Mouse (Mus musculus): Measurements from ENCODE around the gene Trpc2. TPM values are rescaled to one million over a fixed set of nuclear protein-coding genes. Genes with fewer than 3 reads are reported as not detected.
A peak's percentile ranks its signal among the peaks of the same experiment; 100 is the strongest.
"Not testable (repeated sequence)": the region's sequence is repeated elsewhere in the genome, so short reads cannot be mapped to it uniquely, and the experiment has no call there.

Trpc2 gene
- polyA plus RNA-seq (2016; fragmentation: Nextera tagmentation; extraction: Ambion mirVana): not detected in 2 replicates

DNA sequence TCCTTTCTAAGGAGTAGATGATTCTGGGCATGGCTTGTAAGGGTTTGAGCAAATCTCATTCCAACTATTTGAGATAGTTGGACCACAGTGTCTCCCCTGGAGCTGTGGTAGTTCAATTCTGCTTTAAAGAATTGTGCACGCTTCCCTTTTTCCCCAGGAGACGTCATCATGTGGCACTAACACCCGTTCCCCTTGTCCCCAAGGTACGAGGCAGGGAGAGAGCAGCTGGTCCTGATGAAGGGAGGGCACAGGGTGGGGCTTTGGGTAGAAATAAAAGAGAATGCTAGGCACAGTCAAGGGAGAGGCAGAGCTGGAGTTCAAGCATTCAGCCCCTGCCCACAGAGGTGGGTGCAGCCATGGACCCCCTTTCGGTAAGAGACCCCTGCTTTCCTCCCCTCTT, at the start of gene Trpc2:
Gene Trpc2, plus strand, starts transcription at position 301 of the 400 bp plus-strand sequence.
- H3K9ac ChIP-seq (replicated peaks): no peak within 1 kb of the TSS
- no peaks in the 10 kb centered on the region for H3K27me3 ChIP-seq
- H3K4me1 ChIP-seq (replicated peaks): no peaks in the 10 kb centered on the region
- no peak within 1 kb of the TSS for H3K27ac ChIP-seq
- 82% methylated on average over 5 of the region's 5 CpGs for WGBS
- ATAC-seq (ENCODE audit: insufficient number of reproducible peaks, insufficient read depth, low FRiP score, low TSS enrichment, low read depth): no peak
- no peaks in the 10 kb centered on the region for H3K9me3 ChIP-seq
- H3K4me2 ChIP-seq: no peak within 1 kb of the TSS
- H3K36me3 ChIP-seq: peaks cover 97% of the 10 kb centered on the region
- H3K4me3 ChIP-seq (replicated peaks): no peak within 1 kb of the TSS

DNA sequence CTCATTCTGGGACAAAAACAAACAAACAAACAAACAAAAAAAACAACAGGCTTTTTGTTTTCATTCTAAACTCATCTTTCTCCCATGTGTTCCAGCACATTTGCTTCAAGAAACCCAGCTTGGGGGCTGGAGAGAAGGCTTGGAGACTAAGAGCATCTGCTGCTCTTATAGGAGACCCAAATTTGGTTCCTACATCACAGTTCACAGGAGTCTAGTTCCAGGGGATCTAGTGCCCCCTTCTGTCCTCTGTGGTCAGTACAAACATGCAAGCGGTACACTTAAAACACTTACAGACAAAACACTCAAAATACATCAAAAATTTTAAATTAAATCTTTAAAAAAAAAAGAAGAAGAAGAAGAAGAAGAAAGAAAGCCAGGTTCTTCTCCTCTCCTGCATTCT, 48.0 kb upstream of the Trpc2 start:
- no peaks in the 10 kb centered on the region for H3K4me1 ChIP-seq (replicated peaks)
- no peak overlapping the region for H3K4me2 ChIP-seq
- H3K27me3 ChIP-seq: no peaks in the 10 kb centered on the region
- ATAC-seq (ENCODE audit: insufficient number of reproducible peaks, insufficient read depth, low FRiP score, low TSS enrichment, low read depth): no peak
- H3K9ac ChIP-seq (replicated peaks): no peak overlapping the region
- H3K36me3 ChIP-seq: peaks cover 100% of the 10 kb centered on the region
- H3K27ac ChIP-seq: no peak overlapping the region
- H3K4me3 ChIP-seq (replicated peaks): no peak overlapping the region
- no peaks in the 10 kb centered on the region for H3K9me3 ChIP-seq
- 90% methylated on average over 1 of the region's 1 CpGs for WGBS

DNA sequence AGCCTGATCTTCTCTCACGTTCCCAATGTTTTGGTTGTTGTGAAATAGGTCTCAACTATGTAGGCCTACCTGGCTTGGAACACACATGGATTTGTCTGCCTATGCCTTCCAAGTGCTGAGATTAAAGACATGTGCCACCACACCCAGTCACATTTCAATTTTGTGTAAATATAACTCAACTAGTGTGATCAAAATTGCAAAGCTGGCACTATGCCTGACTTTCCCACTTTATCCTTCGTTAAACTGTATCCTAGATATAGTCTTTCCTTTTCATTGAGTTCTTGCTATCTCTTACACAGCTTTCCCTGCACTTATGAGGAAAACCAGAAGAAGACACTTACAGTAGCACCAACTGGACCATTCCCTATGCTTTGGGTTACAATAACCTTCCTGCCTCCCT, 47.4 kb upstream of the Trpc2 start:
- no peak overlapping the region for H3K27ac ChIP-seq
- no peak overlapping the region for H3K4me3 ChIP-seq (replicated peaks)
- H3K9ac ChIP-seq (replicated peaks): no peak overlapping the region
- ATAC-seq (ENCODE audit: insufficient number of reproducible peaks, insufficient read depth, low FRiP score, low TSS enrichment, low read depth): no peak
- peaks cover 100% of the 10 kb centered on the region for H3K36me3 ChIP-seq
- H3K27me3 ChIP-seq: no peaks in the 10 kb centered on the region
- 97% methylated on average over 2 of the region's 2 CpGs for WGBS
- no peak overlapping the region for H3K4me2 ChIP-seq
- no peaks in the 10 kb centered on the region for H3K4me1 ChIP-seq (replicated peaks)
- H3K9me3 ChIP-seq: no peaks in the 10 kb centered on the region

DNA sequence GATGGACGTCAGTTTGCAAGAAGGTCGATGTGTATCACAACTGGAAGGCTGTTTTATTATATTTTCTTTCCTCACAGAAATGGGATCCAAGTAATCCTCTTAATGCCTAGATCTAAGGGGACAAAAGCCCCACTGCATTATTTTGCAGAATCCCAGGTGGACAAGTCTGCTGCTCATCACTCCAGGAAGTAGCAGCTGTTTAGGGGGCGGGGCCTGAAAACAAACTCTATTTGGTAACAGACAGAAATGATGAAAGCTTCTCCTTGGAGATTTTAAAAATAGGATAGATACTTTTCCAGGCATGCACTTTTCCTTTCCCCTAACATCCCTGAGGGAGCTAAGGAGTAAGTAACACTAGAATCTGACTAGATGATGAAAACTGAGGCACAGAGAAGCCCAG, 45.6 kb upstream of the Trpc2 start:
- H3K27me3 ChIP-seq: no peaks in the 10 kb centered on the region
- H3K27ac ChIP-seq: no peak overlapping the region
- no peak for ATAC-seq (ENCODE audit: insufficient number of reproducible peaks, insufficient read depth, low FRiP score, low TSS enrichment, low read depth)
- peaks cover 96% of the 10 kb centered on the region for H3K36me3 ChIP-seq
- H3K4me1 ChIP-seq (replicated peaks): no peaks in the 10 kb centered on the region
- 91% methylated on average over 3 of the region's 3 CpGs for WGBS
- H3K9me3 ChIP-seq: no peaks in the 10 kb centered on the region
- H3K4me2 ChIP-seq: no peak overlapping the region
- no peak overlapping the region for H3K4me3 ChIP-seq (replicated peaks)
- H3K9ac ChIP-seq (replicated peaks): no peak overlapping the region

DNA sequence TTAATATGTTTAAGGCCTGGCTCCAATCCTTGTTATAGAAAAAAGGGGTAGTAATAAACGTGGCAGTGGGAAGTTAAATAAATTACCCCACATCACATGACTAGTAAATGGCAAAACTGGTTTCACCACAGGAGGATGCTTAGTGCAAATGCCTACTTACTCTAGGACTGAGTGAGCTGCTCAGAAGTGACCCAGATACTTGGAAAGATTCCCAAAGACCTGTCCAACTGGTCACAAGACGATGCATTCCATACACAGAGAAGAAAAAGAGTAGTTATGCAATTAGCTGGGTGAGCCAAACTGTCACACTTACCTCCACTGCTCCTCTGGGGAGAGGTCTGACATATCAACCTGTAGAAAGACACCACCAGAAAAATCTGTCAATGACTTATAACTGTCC, 40.6 kb upstream of the Trpc2 start:
- ATAC-seq (ENCODE audit: insufficient number of reproducible peaks, insufficient read depth, low FRiP score, low TSS enrichment, low read depth): no peak
- peaks cover 53% of the 10 kb centered on the region for H3K36me3 ChIP-seq
- peaks cover 13% of the 10 kb centered on the region for H3K4me1 ChIP-seq (replicated peaks)
- WGBS: 67% methylated on average over 2 of the region's 2 CpGs
- no peak overlapping the region for H3K4me3 ChIP-seq (replicated peaks)
- no peaks in the 10 kb centered on the region for H3K27me3 ChIP-seq
- H3K9me3 ChIP-seq: no peaks in the 10 kb centered on the region
- H3K4me2 ChIP-seq: no peak overlapping the region
- H3K27ac ChIP-seq: no peak overlapping the region
- H3K9ac ChIP-seq (replicated peaks): no peak overlapping the region

DNA sequence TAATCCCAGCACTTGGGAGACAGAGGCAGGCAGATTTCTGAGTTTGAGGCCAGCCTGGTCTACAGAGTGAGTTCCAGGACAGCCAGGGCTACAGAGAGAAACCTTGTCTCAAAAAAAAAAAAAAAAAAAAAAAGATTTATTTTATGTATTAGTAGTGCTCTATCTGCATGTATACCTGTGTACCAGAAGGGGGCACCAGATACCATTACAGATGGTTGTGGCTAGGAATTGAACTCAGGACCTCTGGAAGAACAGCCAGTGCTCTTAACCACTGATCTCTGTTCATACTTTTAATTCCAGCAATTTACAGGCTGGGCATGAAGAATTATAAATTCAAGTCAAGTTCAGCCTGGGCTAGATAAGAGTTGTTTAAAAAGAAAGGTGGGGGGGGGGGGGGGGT, 34.4 kb upstream of the Trpc2 start:
- not testable (repeated sequence) for H3K9me3 ChIP-seq; H3K27ac ChIP-seq; ATAC-seq (ENCODE audit: insufficient number of reproducible peaks, insufficient read depth, low FRiP score, low TSS enrichment, low read depth); H3K4me2 ChIP-seq; H3K4me3 ChIP-seq (replicated peaks); H3K9ac ChIP-seq (replicated peaks); H3K27me3 ChIP-seq
- H3K4me1 ChIP-seq (replicated peaks): peaks cover 13% of the 10 kb centered on the region
- peaks cover 33% of the 10 kb centered on the region for H3K36me3 ChIP-seq

DNA sequence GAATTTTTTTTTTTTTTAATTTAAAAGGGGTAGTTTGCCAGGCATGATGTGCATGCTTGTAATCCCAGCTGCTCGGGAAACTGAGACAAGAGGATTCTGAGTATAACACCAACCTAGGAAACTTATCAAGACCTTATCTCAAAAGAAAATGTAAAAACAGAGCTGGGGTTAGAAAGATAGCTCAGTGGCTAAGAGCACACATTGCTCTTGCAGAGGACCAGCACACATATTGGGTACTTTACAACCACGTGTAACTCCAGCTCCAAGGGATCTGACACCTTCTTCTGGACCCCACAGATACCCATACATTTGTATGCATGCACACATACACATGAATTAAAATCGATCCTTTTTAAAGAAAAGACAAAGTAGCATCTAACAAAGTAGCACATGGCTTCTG, 21.6 kb upstream of the Trpc2 start:
- no peak overlapping the region for H3K27ac ChIP-seq
- H3K9ac ChIP-seq (replicated peaks): no peak overlapping the region
- WGBS: 88% methylated on average over 3 of the region's 3 CpGs
- no peaks in the 10 kb centered on the region for H3K27me3 ChIP-seq
- no peak for ATAC-seq (ENCODE audit: insufficient number of reproducible peaks, insufficient read depth, low FRiP score, low TSS enrichment, low read depth)
- peaks cover 34% of the 10 kb centered on the region for H3K36me3 ChIP-seq
- H3K4me1 ChIP-seq (replicated peaks): peaks cover 13% of the 10 kb centered on the region
- H3K9me3 ChIP-seq: no peaks in the 10 kb centered on the region
- H3K4me2 ChIP-seq: no peak overlapping the region
- H3K4me3 ChIP-seq (replicated peaks): no peak overlapping the region

DNA sequence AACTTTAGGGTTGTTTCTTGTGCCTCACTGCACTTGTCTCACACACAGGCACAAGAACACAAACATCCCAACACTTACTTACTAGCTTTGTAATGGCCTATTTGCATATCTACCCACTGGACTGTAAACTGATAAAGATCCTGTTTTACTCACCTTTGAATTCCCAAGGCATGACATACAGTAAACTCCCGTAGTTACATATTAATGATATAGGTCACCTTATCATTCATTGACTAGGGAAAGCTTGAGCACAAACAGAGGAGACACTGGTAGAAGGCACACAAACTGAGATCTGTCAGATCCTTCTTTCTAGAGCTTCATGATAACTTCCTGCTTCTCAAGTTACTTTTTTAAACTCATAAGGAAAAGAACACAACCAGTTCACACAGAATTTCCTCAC, 20.7 kb upstream of the Trpc2 start:
- Histone ChIP-seq H3K4me2 (no peak overlapping the region), H3K4me1 (replicated peaks) (peaks cover 18% of the 10 kb centered on the region), H3K27me3 (no peaks in the 10 kb centered on the region), H3K36me3 (peaks cover 28% of the 10 kb centered on the region), H3K27ac (no peak overlapping the region), H3K9me3 (no peaks in the 10 kb centered on the region), H3K4me3 (replicated peaks) (no peak overlapping the region), H3K9ac (replicated peaks) (no peak overlapping the region)
- ATAC-seq (ENCODE audit: insufficient number of reproducible peaks, insufficient read depth, low FRiP score, low TSS enrichment, low read depth): no peak
- 90% methylated on average over 1 of the region's 1 CpGs for WGBS

DNA sequence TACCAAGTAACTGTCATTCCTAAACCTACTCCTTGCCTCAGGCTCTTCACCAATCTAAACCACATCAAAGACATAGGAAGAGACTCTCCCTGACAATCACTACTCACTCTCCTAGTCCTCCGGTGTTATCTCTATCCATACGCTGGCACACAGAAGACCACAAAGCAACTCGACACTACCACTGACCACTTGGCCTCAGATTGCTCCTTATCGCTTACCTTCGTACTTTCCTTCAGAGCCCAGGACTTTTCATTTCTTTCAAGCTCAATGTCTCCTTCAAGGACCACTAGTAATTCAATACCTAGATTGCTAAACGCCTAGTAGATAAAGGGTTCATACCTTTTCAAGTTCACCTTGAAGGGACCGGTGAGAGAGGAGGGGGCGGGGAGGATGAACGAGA, 19.0 kb upstream of the Trpc2 start:
- no peak for ATAC-seq (ENCODE audit: insufficient number of reproducible peaks, insufficient read depth, low FRiP score, low TSS enrichment, low read depth)
- Histone ChIP-seq H3K4me2 (peak overlapping the region; percentile 68), H3K4me1 (replicated peaks) (peaks cover 18% of the 10 kb centered on the region), H3K36me3 (peaks cover 17% of the 10 kb centered on the region), H3K27me3 (no peaks in the 10 kb centered on the region), H3K9ac (replicated peaks) (no peak overlapping the region), H3K9me3 (no peaks in the 10 kb centered on the region), H3K27ac (no peak overlapping the region), H3K4me3 (replicated peaks) (peak overlapping the region; percentile 70)
- 86% methylated on average over 9 of the region's 9 CpGs for WGBS

DNA sequence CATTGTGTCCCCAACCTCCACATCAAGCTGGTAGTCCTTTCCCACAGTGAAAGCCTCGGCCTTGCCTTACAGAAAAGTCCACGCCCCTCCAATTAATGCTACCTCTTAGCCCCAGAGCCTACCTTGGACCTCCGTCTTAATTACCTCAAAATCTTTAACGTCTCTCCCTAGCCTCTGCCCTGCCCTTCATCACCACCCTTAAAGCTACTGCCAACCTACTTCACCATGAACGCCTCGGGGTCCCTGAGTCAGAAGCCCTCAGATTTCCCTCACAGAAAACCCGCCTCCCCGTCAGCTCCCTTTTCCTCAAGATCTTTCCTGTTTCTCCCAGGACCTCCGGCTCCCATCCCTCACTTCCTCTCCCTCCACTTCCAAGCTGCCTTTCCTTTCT, 18.3 kb upstream of the Trpc2 start:
- H3K27me3 ChIP-seq: no peaks in the 10 kb centered on the region
- 0% methylated on average over 9 of the region's 9 CpGs for WGBS
- ATAC-seq (ENCODE audit: insufficient number of reproducible peaks, insufficient read depth, low FRiP score, low TSS enrichment, low read depth): peak; percentile 20; the same call in 1 of the 2 replicates

DNA sequence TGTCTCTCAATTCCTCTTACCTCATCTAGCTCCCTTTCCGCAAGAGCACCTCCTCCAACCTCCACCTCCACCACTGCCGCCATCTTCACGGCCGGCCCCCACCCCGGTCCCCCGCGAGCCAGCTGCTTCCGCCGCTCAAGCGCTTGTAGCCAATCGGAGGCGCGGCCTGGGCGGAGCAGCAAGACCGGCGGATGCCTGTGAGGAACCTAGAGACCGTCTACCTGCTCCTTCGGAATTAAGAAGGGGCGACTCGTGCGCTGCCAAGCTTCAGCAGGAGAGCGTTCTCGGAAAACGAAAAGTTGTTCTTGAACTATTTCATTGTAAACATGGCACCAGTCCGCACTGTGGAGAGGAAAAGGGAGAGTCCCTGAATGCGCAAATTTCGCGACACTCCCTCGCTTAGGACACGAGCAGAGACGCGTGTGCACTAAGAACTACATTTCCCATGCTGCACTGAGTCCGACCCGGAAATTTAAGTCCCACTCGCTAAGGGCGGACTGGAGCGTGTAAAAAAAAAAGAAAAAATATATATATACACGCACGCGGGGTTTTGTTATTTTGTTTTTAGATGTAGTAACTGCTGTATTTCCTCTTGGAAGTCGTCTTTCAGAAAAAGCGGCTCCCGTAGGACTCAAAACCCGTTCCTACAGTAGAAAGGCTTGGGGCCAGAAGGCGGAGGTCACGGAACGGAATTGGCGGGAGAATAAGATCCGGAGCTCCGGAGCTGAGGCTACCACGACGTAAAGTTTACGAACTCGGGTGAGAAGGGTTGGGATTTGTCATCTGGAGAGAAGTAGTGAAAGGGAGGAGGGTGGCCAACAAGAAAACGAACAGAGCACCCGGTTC, 17.6 kb upstream of the Trpc2 start, which contains the start of the genes Rnf121, Xndc1 and Xntrpc:
Gene Rnf121, minus strand, starts transcription at position 424 of the 846 bp plus-strand sequence.
Gene Xndc1, plus strand, starts transcription at position 466 of the 846 bp plus-strand sequence.
Gene Xntrpc, plus strand, starts transcription at position 668 of the 846 bp plus-strand sequence.
- peak within 1 kb of the TSS; percentile 70 for H3K4me3 ChIP-seq (replicated peaks)
- no peaks in the 10 kb centered on the region for H3K9me3 ChIP-seq
- H3K36me3 ChIP-seq: 0 out of 2 replicates have a peak, but pooled peaks cover 8% of the 10 kb centered on the region
- H3K27me3 ChIP-seq: no peaks in the 10 kb centered on the region
- peaks cover 18% of the 10 kb centered on the region for H3K4me1 ChIP-seq (replicated peaks)
- peak within 1 kb of the TSS; percentile 63 for H3K9ac ChIP-seq (replicated peaks)
- H3K27ac ChIP-seq: peak within 1 kb of the TSS; percentile 84
- under 1% methylated on average over 56 of the region's 56 CpGs for WGBS
- peak within 1 kb of the TSS; percentile 68 for H3K4me2 ChIP-seq
- peak; percentile 98 for ATAC-seq (ENCODE audit: insufficient number of reproducible peaks, insufficient read depth, low FRiP score, low TSS enrichment, low read depth)

More for the DNA sequence above, 18.3 kb upstream of the Trpc2 start:
- peaks cover 9% of the 10 kb centered on the region for H3K36me3 ChIP-seq
- peaks cover 18% of the 10 kb centered on the region for H3K4me1 ChIP-seq (replicated peaks)
- peak overlapping the region; percentile 70 for H3K4me3 ChIP-seq (replicated peaks)
- peak overlapping the region; percentile 68 for H3K4me2 ChIP-seq
- H3K9me3 ChIP-seq: no peaks in the 10 kb centered on the region
- peak overlapping the region; percentile 63 for H3K9ac ChIP-seq (replicated peaks)
- peak overlapping the region; percentile 84; the same call in 1 of the 2 replicates for H3K27ac ChIP-seq

Data from limb, embryonic 12.5 days (tissue).